Mouse (Mus musculus) forebrain, embryonic 11.5 days (tissue): ENCODE measurements at regions not wholly inside any gene's neighbourhood (a gene's known extent, or its start where the extent isn't known, plus 50 kb on each side); places are given as distances from the start of the nearest gene placed in this dataset.

Experiments used
- ATAC-seq: fragments of 200-750 bp; cut with Nextera tagmentation; replicated peaks from 2 replicates; pipeline ENCODE4 v1.8.0; 2017; ENCODE audit warnings: moderate TSS enrichment; ENCODE audit not compliant: low FRiP score
- DNase-seq: peaks from one replicate; pipeline ENCODE4 v3.0.0-alpha.2; 2017; ENCODE audit warnings: low spot score
- H3K27ac ChIP-seq: fragments of 300-500 bp; sonication (generic); 2 replicates; pipeline ENCODE4 v1.5.1; 2014; ENCODE audit warnings: low read depth, low read length
- H3K27me3 ChIP-seq: fragments of 300-500 bp; sonication (generic); 2 replicates; pipeline ENCODE4 v1.6.1; 2014; ENCODE audit warnings: mild to moderate bottlenecking, low read length, mixed read lengths; ENCODE audit not compliant: control insufficient read depth, insufficient read depth
- H3K36me3 ChIP-seq: fragments of 300-500 bp; sonication (generic); 2 replicates; pipeline ENCODE4 v1.6.1; 2014; ENCODE audit warnings: mild to moderate bottlenecking, low read length, moderate library complexity, mixed read lengths; ENCODE audit not compliant: control insufficient read depth, insufficient read depth
- H3K4me1 ChIP-seq: fragments of 300-500 bp; sonication (generic); replicated peaks from 2 replicates; pipeline ENCODE4 v1.6.1; 2014; ENCODE audit warnings: low read length, mixed read lengths; ENCODE audit not compliant: control insufficient read depth, insufficient read depth
- H3K4me2 ChIP-seq: fragments of 300-500 bp; sonication (generic); 2 replicates; pipeline ENCODE4 v1.6.1; 2014; ENCODE audit warnings: low read depth, mild to moderate bottlenecking, low read length, moderate library complexity, mixed read lengths; ENCODE audit not compliant: severe bottlenecking
- H3K4me3 ChIP-seq: fragments of 300-500 bp; sonication (generic); 2 replicates; pipeline ENCODE4 v1.5.1; 2014; ENCODE audit warnings: low read depth, low read length
- H3K9ac ChIP-seq: fragments of 300-500 bp; sonication (generic); 2 replicates; pipeline ENCODE4 v1.6.1; 2014; ENCODE audit warnings: low read length
- H3K9me3 ChIP-seq: fragments of 300-500 bp; sonication (generic); 2 replicates; pipeline ENCODE4 v1.6.1; 2016; ENCODE audit warnings: low read length, mixed read lengths; ENCODE audit not compliant: control insufficient read depth
- WGBS: fragments of 180-500 bp; shearing (Covaris S2); extraction: QIAGEN DNeasy Blood & Tissue Kit; methylation state at CpG from one replicate; pipeline ENCODE4 v1.1.7; 2014; 5-methylcytosine and 5-hydroxymethylcytosine counted together

DNA sequence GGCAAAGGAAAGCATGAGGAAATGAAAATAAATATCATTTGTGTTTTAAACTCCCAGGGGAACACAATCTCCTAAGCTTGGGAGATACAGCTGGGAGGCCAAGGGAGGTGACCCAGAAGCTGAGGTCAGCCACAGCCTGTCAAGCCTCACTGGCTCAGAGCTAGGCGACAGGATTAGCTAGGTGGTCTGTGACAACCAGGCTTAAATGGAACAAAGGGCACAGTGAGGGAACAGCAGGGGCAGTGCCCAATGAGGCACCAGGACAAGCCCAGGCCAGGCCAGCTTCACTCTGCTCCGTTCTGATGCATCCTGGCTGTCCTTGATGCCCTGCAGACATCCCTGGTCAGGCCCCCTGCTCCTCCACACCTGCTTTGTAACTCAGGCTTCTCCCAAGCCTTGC is 169.7 kb downstream of the Tpra1 start:
- H3K27ac ChIP-seq = no peak overlapping the region
- no peak overlapping the region for H3K4me3 ChIP-seq
- ATAC-seq (no peak), DNase-seq (no peak)
- H3K4me1 ChIP-seq = peaks cover 4% of the 10 kb centered on the region; the same call in 1 of the 2 replicates
- H3K4me2 ChIP-seq = no peak overlapping the region
- WGBS = 6% methylated on average over 2 of the region's 2 CpGs
- peaks cover 3% of the 10 kb centered on the region; the same call in 1 of the 2 replicates for H3K9me3 ChIP-seq
- H3K27me3 ChIP-seq = no peaks in the 10 kb centered on the region
- no peaks in the 10 kb centered on the region for H3K36me3 ChIP-seq
- no peak overlapping the region for H3K9ac ChIP-seq

DNA sequence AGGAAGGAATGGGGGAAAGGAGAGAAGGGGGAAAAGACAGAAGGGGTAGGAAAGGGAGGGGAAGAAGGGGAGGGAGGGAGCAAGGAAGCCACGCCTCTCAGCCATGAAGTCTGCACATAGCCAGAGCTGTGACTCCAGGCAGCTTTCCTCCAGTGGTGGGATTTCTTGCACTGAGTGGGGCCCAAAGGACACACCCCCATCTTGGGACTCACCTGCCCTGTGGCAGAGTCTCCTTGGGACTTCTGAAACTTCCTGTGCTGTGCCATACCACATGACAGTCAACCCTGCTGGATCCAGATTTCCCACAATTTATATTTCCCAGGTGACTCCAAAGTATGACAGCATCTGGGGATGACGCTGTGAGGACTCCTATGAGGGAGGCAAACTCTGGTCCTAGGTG is 170.5 kb downstream of the Tpra1 start:
- H3K27ac ChIP-seq = no peak overlapping the region
- no peak overlapping the region for H3K4me2 ChIP-seq
- H3K27me3 ChIP-seq = no peaks in the 10 kb centered on the region
- DNase-seq (no peak), ATAC-seq (no peak)
- H3K9ac ChIP-seq = no peak overlapping the region
- peaks cover 4% of the 10 kb centered on the region; the same call in 1 of the 2 replicates for H3K4me1 ChIP-seq
- H3K9me3 ChIP-seq = peaks cover 1% of the 10 kb centered on the region; the same call in 1 of the 2 replicates
- no peaks in the 10 kb centered on the region for H3K36me3 ChIP-seq
- 58% methylated on average over 2 of the region's 2 CpGs for WGBS
- H3K4me3 ChIP-seq = no peak overlapping the region

DNA sequence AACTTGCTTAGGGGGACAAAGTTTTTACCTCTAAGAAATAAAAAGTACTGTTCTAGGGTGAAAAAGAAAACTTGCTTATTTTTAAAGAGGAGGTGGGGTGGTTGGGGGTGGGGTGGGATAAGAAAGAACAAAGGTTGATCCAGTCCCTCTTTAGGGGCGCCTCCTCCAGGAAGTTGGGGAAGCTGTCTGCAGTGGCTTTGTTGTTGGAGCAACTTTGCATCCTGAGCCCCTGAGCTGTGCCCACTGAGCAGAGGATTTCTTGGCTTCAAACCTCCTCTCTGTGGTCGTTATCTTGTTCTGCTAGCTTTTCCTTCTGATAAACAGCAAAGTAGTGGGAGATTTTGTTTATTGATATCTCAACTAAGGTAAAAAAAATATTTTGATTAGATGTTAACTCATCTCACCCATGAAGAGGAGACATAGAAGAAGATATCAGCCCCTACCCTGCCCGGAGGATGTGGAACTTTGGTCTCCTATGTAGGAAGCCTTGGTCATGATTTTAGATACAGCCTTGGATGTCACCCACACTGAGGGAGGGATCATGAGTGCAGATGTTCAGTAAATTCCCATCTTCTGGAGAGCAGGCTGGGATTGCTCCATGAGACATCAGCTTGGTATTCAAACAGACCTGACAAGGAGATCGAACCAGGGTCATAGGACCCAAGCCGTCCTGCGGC is 179.7 kb downstream of the Tpra1 start:
- DNase-seq = no peak
- no peak for ATAC-seq
- H3K9me3 ChIP-seq = no peaks in the 10 kb centered on the region
- no peak overlapping the region for H3K4me3 ChIP-seq
- no peaks in the 10 kb centered on the region for H3K4me1 ChIP-seq
- no peaks in the 10 kb centered on the region for H3K27me3 ChIP-seq
- no peak overlapping the region for H3K4me2 ChIP-seq
- no peaks in the 10 kb centered on the region for H3K36me3 ChIP-seq
- H3K27ac ChIP-seq = no peak overlapping the region
- 63% methylated on average over 6 of the region's 6 CpGs for WGBS
- no peak overlapping the region for H3K9ac ChIP-seq

DNA sequence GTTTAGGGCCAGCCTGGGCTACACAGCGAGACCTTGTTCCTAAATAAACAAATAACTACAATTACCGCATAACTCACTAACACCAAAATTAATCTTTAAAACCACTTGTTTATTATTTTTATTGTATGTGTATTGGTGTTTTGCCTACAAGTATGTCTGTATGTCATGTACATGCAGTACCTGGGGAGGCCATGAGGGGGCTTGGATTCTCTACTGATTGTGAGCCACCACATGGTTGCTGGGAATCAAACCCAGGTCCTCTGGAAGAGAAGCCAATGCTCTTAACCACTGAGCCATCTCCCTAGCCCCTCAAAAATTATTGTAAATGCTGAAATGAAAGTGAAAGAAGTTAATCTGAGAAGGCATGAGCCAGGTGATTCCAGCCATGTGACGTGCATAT is 182.4 kb downstream of the Tpra1 start:
- no peak for DNase-seq
- Histone ChIP-seq H3K36me3 (no peaks in the 10 kb centered on the region), H3K9ac (no peak overlapping the region), H3K27ac (no peak overlapping the region), H3K4me3 (no peak overlapping the region), H3K4me2 (no peak overlapping the region), H3K9me3 (no peaks in the 10 kb centered on the region), H3K27me3 (no peaks in the 10 kb centered on the region), H3K4me1 (no peaks in the 10 kb centered on the region)
- ATAC-seq = no peak
- WGBS = 99% methylated on average over 3 of the region's 3 CpGs

DNA sequence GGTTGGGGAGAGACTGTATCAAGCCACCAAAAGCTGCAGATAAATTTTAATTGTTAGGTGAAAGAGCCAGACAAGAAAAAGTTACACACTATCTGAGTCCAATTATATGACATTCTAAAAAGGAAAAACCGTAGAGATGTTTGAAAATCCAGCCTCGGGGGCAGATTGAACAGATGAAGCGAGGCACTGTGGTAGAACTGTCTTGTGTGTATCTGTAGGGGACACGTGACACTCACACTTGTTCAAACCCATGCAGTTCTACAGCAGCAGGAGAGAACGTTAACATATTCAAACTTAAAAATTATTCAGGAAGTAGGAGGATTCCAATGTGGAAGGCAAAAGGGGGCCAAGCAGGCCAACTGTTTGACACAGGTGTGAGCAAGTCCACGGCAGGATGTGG is 183.1 kb downstream of the Tpra1 start:
- DNase-seq (no peak), ATAC-seq (no peak)
- H3K36me3 ChIP-seq = no peaks in the 10 kb centered on the region
- H3K9ac ChIP-seq = no peak overlapping the region
- no peaks in the 10 kb centered on the region for H3K9me3 ChIP-seq
- no peak overlapping the region for H3K4me2 ChIP-seq
- no peaks in the 10 kb centered on the region for H3K27me3 ChIP-seq
- no peaks in the 10 kb centered on the region for H3K4me1 ChIP-seq
- no peak overlapping the region for H3K27ac ChIP-seq
- WGBS = 88% methylated on average over 6 of the region's 6 CpGs
- no peak overlapping the region for H3K4me3 ChIP-seq

DNA sequence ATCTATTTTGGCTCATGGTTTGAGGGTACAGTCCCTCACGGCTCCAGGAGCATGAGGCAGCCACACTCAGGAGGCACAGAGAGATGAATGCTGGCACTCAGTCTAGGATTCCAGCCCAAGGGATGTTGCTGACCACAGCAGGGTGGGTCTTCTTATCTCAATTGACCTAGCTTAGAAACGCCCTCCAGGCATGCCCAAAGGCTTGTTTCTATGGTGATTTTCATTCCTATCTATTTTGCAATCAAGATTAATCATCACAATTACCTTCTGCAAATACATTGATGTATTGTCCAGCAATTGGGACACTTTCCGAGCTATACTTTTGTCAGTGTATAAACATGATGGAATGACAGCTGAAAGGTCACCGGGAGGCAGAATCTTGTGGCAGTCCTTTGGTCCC is 185.6 kb downstream of the Tpra1 start:
- H3K27me3 ChIP-seq = no peaks in the 10 kb centered on the region
- no peak overlapping the region for H3K9ac ChIP-seq
- no peak for ATAC-seq
- DNase-seq = no peak
- 78% methylated on average over 4 of the region's 4 CpGs for WGBS
- no peak overlapping the region for H3K4me3 ChIP-seq
- no peaks in the 10 kb centered on the region for H3K4me1 ChIP-seq
- no peak overlapping the region for H3K27ac ChIP-seq
- no peaks in the 10 kb centered on the region for H3K9me3 ChIP-seq
- no peak overlapping the region for H3K4me2 ChIP-seq
- H3K36me3 ChIP-seq = no peaks in the 10 kb centered on the region

DNA sequence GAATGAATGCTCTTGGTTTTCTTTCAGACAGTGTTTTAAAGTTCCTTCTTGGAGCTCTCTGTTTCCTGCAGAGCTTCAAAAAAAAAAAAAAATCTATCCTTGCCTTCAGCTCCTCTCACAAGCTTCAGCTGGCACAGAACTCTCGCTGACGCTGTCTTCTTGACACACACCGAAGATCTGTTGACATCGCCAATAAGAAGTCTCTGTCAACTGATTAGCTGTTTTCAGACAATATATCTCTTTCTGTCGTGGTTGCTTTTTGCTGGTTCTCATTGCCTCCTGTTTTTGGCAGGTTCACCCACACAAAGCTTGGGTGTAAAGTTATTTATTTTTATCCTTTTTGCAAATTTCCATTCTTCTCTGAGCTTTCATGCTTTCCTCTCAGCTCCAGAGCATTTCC is 188.0 kb downstream of the Tpra1 start:
- no peak for DNase-seq
- H3K27ac ChIP-seq = no peak overlapping the region
- H3K4me2 ChIP-seq = no peak overlapping the region
- no peak overlapping the region for H3K9ac ChIP-seq
- H3K27me3 ChIP-seq = no peaks in the 10 kb centered on the region
- WGBS = 92% methylated on average over 5 of the region's 5 CpGs
- H3K36me3 ChIP-seq = no peaks in the 10 kb centered on the region
- no peaks in the 10 kb centered on the region for H3K4me1 ChIP-seq
- ATAC-seq = no peak
- H3K9me3 ChIP-seq = no peaks in the 10 kb centered on the region
- H3K4me3 ChIP-seq = no peak overlapping the region

DNA sequence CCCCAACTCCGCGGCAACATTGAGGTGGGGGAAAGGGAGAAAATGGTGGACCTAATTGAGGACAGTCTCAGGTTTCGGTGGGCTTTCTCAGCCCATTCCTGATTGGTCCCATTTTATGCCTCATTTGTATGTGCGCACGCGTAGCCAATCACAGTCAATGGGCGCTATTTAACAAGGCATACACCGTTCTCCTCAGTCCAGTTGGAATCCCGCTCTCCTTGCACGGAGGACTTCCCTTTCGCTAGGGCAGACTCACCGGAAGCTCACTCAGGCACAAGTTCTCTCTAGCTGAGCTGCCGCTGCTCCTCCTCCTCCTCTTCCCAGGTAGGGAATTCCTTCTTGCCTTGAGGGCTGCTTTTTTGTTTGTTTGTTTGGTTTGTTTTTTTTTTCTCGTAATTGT is 193.9 kb downstream of the Tpra1 start:
- Histone ChIP-seq H3K27me3 (no peaks in the 10 kb centered on the region), H3K4me1 (no peaks in the 10 kb centered on the region), H3K27ac (no peak overlapping the region), H3K9ac (no peak overlapping the region), H3K9me3 (no peaks in the 10 kb centered on the region), H3K36me3 (no peaks in the 10 kb centered on the region), H3K4me2 (no peak overlapping the region), H3K4me3 (no peak overlapping the region)
- DNase-seq (no peak), ATAC-seq (no peak)
- WGBS = 94% methylated on average over 14 of the region's 14 CpGs

DNA sequence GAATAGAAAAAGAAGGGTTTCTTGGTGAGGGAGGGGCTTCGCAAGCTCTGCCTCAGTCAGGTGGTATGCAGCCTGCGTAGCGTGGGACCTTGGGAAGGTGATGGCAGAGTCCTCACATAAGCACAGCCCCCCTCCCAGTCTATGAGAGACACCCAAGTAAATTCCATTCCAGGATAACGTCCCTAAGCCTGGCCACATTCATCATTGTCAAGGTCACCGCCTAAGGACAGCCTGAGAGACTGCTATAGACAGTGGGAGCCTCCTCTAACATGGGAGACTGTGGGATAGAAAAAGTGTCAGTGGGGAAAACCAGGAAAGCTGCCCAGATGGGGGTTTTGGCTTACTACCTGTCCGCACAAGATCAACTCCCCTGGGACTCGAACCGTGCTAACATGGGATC is 195.5 kb downstream of the Tpra1 start:
- 89% methylated on average over 8 of the region's 8 CpGs for WGBS

More for the DNA sequence above, 195.5 kb downstream of the Tpra1 start:
- H3K9me3 ChIP-seq = no peaks in the 10 kb centered on the region
- no peak for ATAC-seq
- no peak overlapping the region for H3K4me3 ChIP-seq
- no peaks in the 10 kb centered on the region for H3K36me3 ChIP-seq
- H3K4me1 ChIP-seq = no peaks in the 10 kb centered on the region
- no peak overlapping the region for H3K27ac ChIP-seq
- H3K27me3 ChIP-seq = no peaks in the 10 kb centered on the region
- no peak overlapping the region for H3K4me2 ChIP-seq
- H3K9ac ChIP-seq = no peak overlapping the region
- DNase-seq = no peak
